Mouse (Mus musculus) midbrain, embryonic 13.5 days (tissue): ENCODE measurements around the gene Pspn. TPM values are rescaled to one million over a fixed set of nuclear protein-coding genes. Genes with fewer than 3 reads are reported as not detected.

Experiments used
- ATAC-seq: fragments of 200-750 bp; cut with Nextera tagmentation; 2 replicates; pipeline ENCODE4 v1.8.0; 2017; ENCODE audit warnings: mild to moderate bottlenecking, moderate TSS enrichment, moderate library complexity
- H3K27ac ChIP-seq: fragments of 300-500 bp; sonication (generic); 2 replicates; pipeline ENCODE4 v1.5.1; 2015; ENCODE audit warnings: inconsistent platforms, mild to moderate bottlenecking, moderate library complexity
- H3K27me3 ChIP-seq: fragments of 300-500 bp; sonication (generic); 2 replicates; pipeline ENCODE4 v1.6.1; 2015; ENCODE audit warnings: mild to moderate bottlenecking, inconsistent platforms
- H3K36me3 ChIP-seq: fragments of 300-500 bp; sonication (generic); 2 replicates; pipeline ENCODE4 v1.6.1; 2015; ENCODE audit warnings: mild to moderate bottlenecking, inconsistent platforms
- H3K4me1 ChIP-seq: fragments of 300-500 bp; sonication (generic); replicated peaks from 2 replicates; pipeline ENCODE4 v1.6.1; 2015; ENCODE audit warnings: inconsistent platforms
- H3K4me2 ChIP-seq: fragments of 300-500 bp; sonication (generic); replicated peaks from 2 replicates; pipeline ENCODE4 v1.6.1; 2015; ENCODE audit warnings: moderate library complexity, mild to moderate bottlenecking, inconsistent platforms
- H3K4me3 ChIP-seq: fragments of 300-500 bp; sonication (generic); replicated peaks from 2 replicates; pipeline ENCODE4 v1.5.1; 2015; ENCODE audit warnings: mild to moderate bottlenecking, inconsistent platforms
- H3K9ac ChIP-seq: fragments of 300-500 bp; sonication (generic); replicated peaks from 2 replicates; pipeline ENCODE4 v1.6.1; 2015; ENCODE audit warnings: mild to moderate bottlenecking, inconsistent platforms
- H3K9me3 ChIP-seq: fragments of 300-500 bp; sonication (generic); 2 replicates; pipeline ENCODE4 v1.6.1; 2016; ENCODE audit warnings: mild to moderate bottlenecking, inconsistent platforms
- WGBS: fragments of 180-500 bp; shearing (Covaris S2); methylation state at CpG from one replicate; pipeline ENCODE4 v1.1.7; 2015; 5-methylcytosine and 5-hydroxymethylcytosine counted together
- polyA plus RNA-seq: library from polyadenylated mRNA; unstranded; fragments of >200 nt; fragmentation: Nextera tagmentation; extraction: Ambion mirVana; gene quantifications from 2 replicates; pipeline ENCODE4 v1.2.1, GENCODE M21; 2015

Pspn gene
- polyA plus RNA-seq, 1 experiment from 2014 or later: not detected

- H3K27ac ChIP-seq: no peak overlapping the region
- H3K36me3 ChIP-seq: no peaks in the 10 kb centered on the region
- no peak for ATAC-seq
- no peak overlapping the region for H3K4me3 ChIP-seq
- no peak overlapping the region for H3K4me2 ChIP-seq
- H3K27me3 ChIP-seq: no peaks in the 10 kb centered on the region
- H3K4me1 ChIP-seq: no peaks in the 10 kb centered on the region
- 13% methylated on average over 3 of the region's 3 CpGs for WGBS
- H3K9ac ChIP-seq: no peak overlapping the region
- no peaks in the 10 kb centered on the region for H3K9me3 ChIP-seq
Measured at GRCm38 (mm10) chr17:56950915-56951314, 48.9 kb downstream of the Pspn start.

Other genes starting within 250 kb of the Pspn start
- 2.9 and 4.0 TPM in 2 replicates for gene Nrtn, start 242.5 kb downstream of the Pspn start, polyA plus RNA-seq
- 63.7 TPM in 2 replicates for gene Dus3l, start 235.3 kb downstream of the Pspn start, polyA plus RNA-seq
- 1.7 and 1.9 TPM in 2 replicates for gene Prr22, start 229.8 kb downstream of the Pspn start, polyA plus RNA-seq
- 4.0 and 6.3 TPM in 2 replicates for gene Rfx2, start 169.0 kb downstream of the Pspn start, polyA plus RNA-seq
- gene Acsbg2, start 125.6 kb downstream of the Pspn start, polyA plus RNA-seq: not detected in 2 replicates
- gene 1700061G19Rik, start 124.5 kb downstream of the Pspn start, polyA plus RNA-seq: 0.43 and 0.74 TPM in 2 replicates
- gene Mllt1, start 64.6 kb downstream of the Pspn start, polyA plus RNA-seq: 74.6 and 90.0 TPM in 2 replicates
- gene Acer1, start 17.9 kb downstream of the Pspn start, polyA plus RNA-seq: not detected in 2 replicates
- gene Clpp, start 9.7 kb downstream of the Pspn start, polyA plus RNA-seq: 168 and 174 TPM in 2 replicates
- 40.2 and 45.5 TPM in 2 replicates for gene Alkbh7, start 2.7 kb downstream of the Pspn start, polyA plus RNA-seq
- gene Gtf2f1, start 11.3 kb upstream of the Pspn start, polyA plus RNA-seq: 68.0 and 74.8 TPM in 2 replicates
- gene Gm17949, start 11.5 kb upstream of the Pspn start, polyA plus RNA-seq: 0.28 and 0.75 TPM in 2 replicates
- gene Khsrp, start 31.5 kb upstream of the Pspn start, polyA plus RNA-seq: 33.1 and 39.1 TPM in 2 replicates
- gene Slc25a41, start 41.6 kb upstream of the Pspn start, polyA plus RNA-seq: not detected in 2 replicates
- gene Crb3, start 59.1 kb upstream of the Pspn start, polyA plus RNA-seq: 0.73 and 1.2 TPM in 2 replicates
- 24.3 and 26.9 TPM in 2 replicates for gene Slc25a23, start 59.8 kb upstream of the Pspn start, polyA plus RNA-seq
- 3.1 and 4.5 TPM in 2 replicates for gene Dennd1c, start 78.5 kb upstream of the Pspn start, polyA plus RNA-seq
- 307 and 321 TPM in 2 replicates for gene Tubb4a, start 87.8 kb upstream of the Pspn start, polyA plus RNA-seq
- gene Tnfsf9, start 105.3 kb upstream of the Pspn start, polyA plus RNA-seq: 5.7 and 6.6 TPM in 2 replicates
- gene Cd70, start 149.8 kb upstream of the Pspn start, polyA plus RNA-seq: 0.44 and 0.82 TPM in 2 replicates
- gene Tnfsf14, start 194.2 kb upstream of the Pspn start, polyA plus RNA-seq: not detected in 2 replicates
- 0.34 and 1.1 TPM in 2 replicates for gene C3, start 228.1 kb upstream of the Pspn start, polyA plus RNA-seq
- gene Gpr108, start 248.4 kb upstream of the Pspn start, polyA plus RNA-seq: 19.6 and 20.6 TPM in 2 replicates
- gene Trip10, start 249.4 kb upstream of the Pspn start, polyA plus RNA-seq: 12.3 and 13.7 TPM in 2 replicates